Mouse (Mus musculus): ENCODE measurements at regions not wholly inside any gene's neighbourhood (a gene's known extent, or its start where the extent isn't known, plus 50 kb on each side); places are given as distances from the start of the nearest gene placed in this dataset.

DNA sequence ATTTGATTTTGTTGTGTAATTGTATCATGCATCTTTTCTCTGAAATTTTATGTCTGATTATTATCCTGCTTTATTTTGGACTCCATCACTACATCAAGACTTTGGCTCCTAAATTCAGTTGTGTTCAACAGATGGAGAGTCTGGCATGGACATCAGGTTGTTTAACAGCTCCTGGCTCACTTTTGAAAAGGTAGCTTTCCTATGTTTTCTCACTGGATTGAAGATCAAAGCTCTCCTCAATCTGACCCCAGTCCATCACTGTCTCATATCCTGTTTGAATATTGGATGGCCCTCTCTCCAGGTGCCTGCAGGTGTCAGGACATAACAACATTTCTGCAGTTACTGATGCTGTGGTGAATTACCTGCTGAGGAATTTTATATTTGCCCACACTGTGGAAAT is 265.8 kb upstream of the Cntnap2 start:
- TF ChIP-seq GATA1 (IDR thresholded peaks at IDR 0.05; ENCODE audit: low read length): no peak

DNA sequence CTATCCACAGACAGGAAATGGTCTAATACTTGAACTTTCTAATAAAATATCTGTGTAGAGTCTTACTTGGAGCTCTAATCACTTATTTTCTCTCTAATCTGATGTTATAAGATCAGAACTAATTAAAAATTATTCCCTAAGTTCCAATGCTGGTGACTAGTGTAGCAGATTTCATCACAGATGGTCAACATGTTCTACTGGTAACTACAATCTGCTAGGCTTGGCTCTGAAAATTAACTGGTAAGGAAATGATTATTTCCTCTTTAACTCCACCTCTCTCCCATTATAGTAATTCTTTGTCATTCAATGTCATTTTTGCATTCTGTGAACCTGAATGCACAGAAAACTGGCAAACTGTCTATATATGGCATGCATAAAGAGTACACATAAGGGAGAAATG is 243.8 kb upstream of the Cntnap2 start:
- no peak for TF ChIP-seq GATA1 (IDR thresholded peaks at IDR 0.05; ENCODE audit: low read length)

DNA sequence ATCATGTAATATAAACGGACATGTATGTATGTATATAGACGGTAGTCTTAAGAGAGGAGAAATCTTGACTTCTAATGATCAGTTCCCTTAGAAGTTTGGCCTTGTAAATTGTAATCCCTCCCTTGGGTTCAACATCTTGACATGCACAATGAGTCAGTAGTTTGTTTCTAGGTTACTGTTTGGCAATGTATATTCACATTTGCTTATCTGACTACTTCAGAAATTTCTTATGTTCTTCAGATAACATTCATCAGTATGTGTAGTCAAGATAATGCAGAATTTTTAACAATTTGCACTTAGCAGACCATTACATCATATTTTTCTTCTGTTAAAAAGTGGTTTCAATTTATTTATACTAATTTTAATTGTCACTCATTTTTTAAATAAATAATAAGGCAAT is 215.0 kb upstream of the Cntnap2 start:
- TF ChIP-seq GATA1 (IDR thresholded peaks at IDR 0.05; ENCODE audit: low read length): peak; percentile 65

DNA sequence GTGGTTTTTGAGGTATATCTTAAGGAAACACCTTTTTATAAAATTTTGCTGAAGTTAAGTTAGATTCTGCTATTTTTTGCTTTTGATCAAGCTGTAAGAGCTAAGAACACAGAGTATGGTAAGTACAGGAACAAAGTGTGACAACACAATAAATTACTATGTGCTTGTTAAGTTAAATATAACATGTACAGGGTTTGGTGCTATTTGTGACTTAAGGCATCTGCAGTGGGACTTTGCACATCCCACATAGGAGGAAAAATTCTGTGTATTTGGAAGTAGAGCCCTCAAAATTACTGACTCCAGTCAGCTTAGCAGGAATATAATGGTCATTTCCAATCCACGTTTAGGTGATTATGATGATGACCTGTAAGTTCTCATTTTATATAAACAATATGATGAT is 209.7 kb upstream of the Cntnap2 start:
- TF ChIP-seq GATA1 (IDR thresholded peaks at IDR 0.05; ENCODE audit: low read length): no peak

DNA sequence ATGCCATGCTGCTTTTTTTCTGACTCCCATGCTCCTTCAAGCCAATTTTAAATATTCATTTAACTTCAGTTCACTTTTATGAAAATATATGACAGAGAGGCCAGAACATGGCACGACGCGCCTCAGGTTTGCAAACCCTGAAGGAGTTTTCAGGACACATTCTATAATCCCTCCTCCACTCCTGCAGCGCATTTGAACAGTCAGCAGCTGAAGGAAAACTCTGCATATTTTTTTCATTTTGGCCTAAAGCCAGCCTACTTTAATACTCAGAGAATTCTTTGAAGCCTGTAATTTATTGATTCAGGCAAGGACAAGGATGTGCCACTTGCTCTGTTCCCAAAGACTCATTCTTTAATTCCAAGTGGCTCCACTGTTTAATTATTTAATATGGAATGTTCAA is 208.3 kb upstream of the Cntnap2 start:
- TF ChIP-seq GATA1 (IDR thresholded peaks at IDR 0.05; ENCODE audit: low read length): no peak

DNA sequence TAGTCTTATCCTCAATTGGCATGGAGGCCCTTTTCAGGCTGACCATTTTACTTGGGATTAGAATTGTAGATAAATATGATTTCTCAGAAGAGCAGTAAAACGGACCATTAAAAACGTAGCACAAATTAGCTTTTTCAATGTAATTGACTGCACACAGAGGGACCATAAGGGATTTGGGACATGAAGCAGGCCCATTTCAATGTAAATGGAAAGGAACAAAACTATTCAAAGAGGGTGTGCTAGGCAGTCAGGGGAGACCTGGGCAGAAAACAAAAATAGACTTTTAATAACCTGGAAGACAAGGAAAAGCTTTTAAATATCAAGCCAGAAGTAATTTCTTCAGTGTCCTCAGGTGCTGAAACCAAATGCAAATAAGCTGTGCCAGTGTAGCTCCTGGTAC is 158.9 kb upstream of the Cntnap2 start:
- TF ChIP-seq GATA1 (IDR thresholded peaks at IDR 0.05; ENCODE audit: low read length): no peak
